Mouse (Mus musculus) heart, adult 2 months (tissue): ENCODE results near the gene Vmn2r114. TPM values are rescaled to one million over a fixed set of nuclear protein-coding genes. Genes with fewer than 3 reads are reported as not detected.
"Not testable (repeated sequence)": the region's sequence is repeated elsewhere in the genome, so short reads cannot be mapped to it uniquely, and the experiment has no call there.

ENCODE experiments used
- DNase-seq, 2 experiments: peaks; one replicate each; pipeline ENCODE4 v3.0.0; 2021
- H3K27ac ChIP-seq: fragments of 200-600 bp; 2 replicates; pipeline ENCODE4 v1.8.1; 2022
- H3K27me3 ChIP-seq: fragments of 200-500 bp; 2 replicates; pipeline ENCODE4 v1.6.1; 2012; ENCODE audit warnings: mild to moderate bottlenecking, low read length, inconsistent platforms, mixed read lengths; ENCODE audit not compliant: control insufficient read depth, insufficient read depth
- H3K36me3 ChIP-seq: fragments of 200-500 bp; 2 replicates; pipeline ENCODE4 v1.6.1; 2012; ENCODE audit warnings: low read length, inconsistent platforms; ENCODE audit not compliant: control insufficient read depth, insufficient read depth
- H3K4me1 ChIP-seq: fragments of 200-500 bp; 2 replicates; pipeline ENCODE4 v1.6.1; 2011; ENCODE audit warnings: low read length; ENCODE audit not compliant: control insufficient read depth, insufficient read depth
- H3K4me3 ChIP-seq: fragments of 200-600 bp; 2 replicates; pipeline ENCODE4 v1.8.1; 2022
- H3K79me2 ChIP-seq: fragments of 200-500 bp; replicated peaks from 2 replicates; pipeline ENCODE4 v1.6.1; 2012; ENCODE audit warnings: mild to moderate bottlenecking, inconsistent platforms, low read length, moderate library complexity, mixed read lengths; ENCODE audit not compliant: control insufficient read depth, insufficient read depth
- H3K9ac ChIP-seq: fragments of 200-500 bp; 2 replicates; pipeline ENCODE4 v1.6.1; 2012; ENCODE audit warnings: low read depth, mild to moderate bottlenecking, control low read depth, inconsistent platforms, low read length, mixed read lengths
- CTCF ChIP-seq: fragments of 200-600 bp; IDR thresholded peaks from 2 replicates; pipeline ENCODE4 v1.8.1; 2022; ENCODE audit warnings: antibody characterized with exemption, mild to moderate bottlenecking, moderate library complexity
- EP300 ChIP-seq: fragments of 200-500 bp; IDR thresholded peaks from 2 replicates; pipeline ENCODE4 v1.6.1; 2011; ENCODE audit warnings: low read depth, low read length, control low read depth; ENCODE audit not compliant: insufficient read depth
- POLR2A ChIP-seq: fragments of 200-500 bp; IDR thresholded peaks from 2 replicates; pipeline ENCODE4 v1.6.1; 2011; ENCODE audit warnings: mild to moderate bottlenecking, low read depth, low read length, control low read depth; ENCODE audit not compliant: insufficient read depth
- WGBS: fragments of 180-500 bp; shearing (Covaris S2); methylation state at CpG from one replicate; pipeline ENCODE4 v1.1.7; 2018; 5-methylcytosine and 5-hydroxymethylcytosine counted together
- intact Hi-C: fragments of 180-260 bp; cut with DNase I; formaldehyde crosslinking; loops from one replicate; pipeline ENCODE4 v1.15.1; 2025
- long read RNA-seq: library from polyadenylated mRNA; stranded (forward); transcript quantifications from one replicate; pipeline ENCODE4 v2.0.0, GENCODE M21; 2021
- polyA plus RNA-seq: library from polyadenylated mRNA; depleted of rRNA; stranded (reverse); fragments of >200 nt; gene quantifications from 2 replicates; pipeline ENCODE4 v1.2.3, GENCODE M21; 2012; rRNA removed
- total RNA-seq, 2 experiments: library from RNA; stranded (reverse); gene quantifications; 2 replicates each; pipeline ENCODE4 v1.2.3; 2021

Gene Vmn2r114
- total RNA-seq (not detected), polyA plus RNA-seq (not detected in 2 replicates)
- long read RNA-seq: 0 reads

- H3K4me1 ChIP-seq, H3K27ac ChIP-seq, H3K36me3 ChIP-seq, DNase-seq, intact Hi-C loops, H3K27me3 ChIP-seq, H3K79me2 ChIP-seq, H3K4me3 ChIP-seq, H3K9ac ChIP-seq: not testable (repeated sequence)
- WGBS: 50% methylated on average over 2 of the region's 2 CpGs
Observed at GRCm38 (mm10) chr17:23312437-23312836, at the start of gene Vmn2r114. Gene Vmn2r114, minus strand, starts transcription at chr17:23312537.

GRCm38 (mm10) chr17:23351644-23352043 is 39.3 kb upstream of the Vmn2r114 start:
- TF ChIP-seq EP300: no peak
- no peak for TF ChIP-seq POLR2A
- TF ChIP-seq CTCF: no peak
- no peaks in the 10 kb centered on the region for H3K4me1 ChIP-seq
- no peaks in the 10 kb centered on the region for H3K36me3 ChIP-seq
- H3K27me3 ChIP-seq: no peaks in the 10 kb centered on the region
- 57% methylated on average over 1 of the region's 1 CpGs for WGBS
- no peak overlapping the region for H3K4me3 ChIP-seq
- H3K9ac ChIP-seq: no peak overlapping the region
- no peaks in the 10 kb centered on the region for H3K79me2 ChIP-seq
- intact Hi-C loops: no loop called here
- DNase-seq: no peak
- H3K27ac ChIP-seq: no peak overlapping the region

GRCm38 (mm10) chr17:23343441-23343840 is 31.1 kb upstream of the Vmn2r114 start, which contains the start of gene Vmn2r115:
Gene Vmn2r115, plus strand, starts transcription at chr17:23343741.
- DNase-seq, H3K4me3 ChIP-seq, H3K36me3 ChIP-seq, H3K4me1 ChIP-seq, H3K79me2 ChIP-seq, H3K27me3 ChIP-seq, H3K27ac ChIP-seq, H3K9ac ChIP-seq, intact Hi-C loops: not testable (repeated sequence)
- WGBS: 29% methylated on average over 2 of the region's 2 CpGs

- Histone ChIP-seq H3K4me3 (no peak overlapping the region), H3K79me2 (no peaks in the 10 kb centered on the region), H3K27ac (no peak overlapping the region), H3K9ac (no peak overlapping the region), H3K36me3 (no peaks in the 10 kb centered on the region), H3K27me3 (no peaks in the 10 kb centered on the region), H3K4me1 (no peaks in the 10 kb centered on the region)
- intact Hi-C loops: no loop called here
- DNase-seq: no peak
- TF ChIP-seq POLR2A (no peak), CTCF (no peak), EP300 (no peak)
- 68% methylated on average over 6 of the region's 6 CpGs for WGBS
Observed at GRCm38 (mm10) chr17:23330657-23331056, 18.3 kb upstream of the Vmn2r114 start.

Other genes starting within 250 kb of the Vmn2r114 start
- gene Zfp40, start 119.3 kb downstream of the Vmn2r114 start, total RNA-seq: 1 to 10 TPM; 2.9 to 3.6 TPM
- 0.70 and 2.9 TPM in 2 replicates for gene Zfp40, start 119.3 kb downstream of the Vmn2r114 start, polyA plus RNA-seq
- gene Vmn2r115, start 31.2 kb upstream of the Vmn2r114 start, total RNA-seq: not detected
- gene Vmn2r115, start 31.2 kb upstream of the Vmn2r114 start, polyA plus RNA-seq: not detected in 2 replicates
- not detected for gene Vmn2r116, start 72.1 kb upstream of the Vmn2r114 start, total RNA-seq
- not detected in 2 replicates for gene Vmn2r116, start 72.1 kb upstream of the Vmn2r114 start, polyA plus RNA-seq
- gene Vmn2r117, start 167.2 kb upstream of the Vmn2r114 start, total RNA-seq: not detected
- not detected in 2 replicates for gene Vmn2r117, start 167.2 kb upstream of the Vmn2r114 start, polyA plus RNA-seq